ENCODE assay signal across 16 mouse cellular contexts in the genomic region with DNA sequence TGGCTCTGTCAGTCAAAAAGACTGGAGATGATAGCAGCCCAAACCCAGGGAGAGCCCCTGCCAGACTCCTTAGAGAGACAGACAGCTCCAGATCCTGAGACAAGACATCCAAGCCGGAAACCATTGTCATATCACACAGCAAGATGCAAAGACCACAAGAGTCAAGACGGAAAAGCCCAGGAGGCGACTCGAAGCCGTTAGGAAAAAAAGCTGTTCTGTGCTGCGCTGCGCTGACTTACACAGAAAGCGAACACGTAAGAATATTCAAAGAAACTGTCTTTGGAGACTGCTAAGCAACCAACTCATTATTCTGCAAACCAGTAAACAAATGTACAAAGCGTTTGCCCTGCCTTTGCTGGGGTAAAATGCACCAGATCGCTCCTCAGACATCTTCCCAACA.
"Had no signal": no experiment of that assay in that cellular context is flagged by ENCODE, and none has a peak within 500 bp of the region (broad histone marks: within the 10 kb centered on the region; RNA-seq: fewer than 3 reads in every experiment).

No protein-coding gene starts in this region.

- H3K4me2 ChIP-seq: liver, embryonic 13.5 days; neural tube, embryonic 12.5 days; neural tube, embryonic 15.5 days had no signal

- H3K9me3 ChIP-seq: liver, embryonic 13.5 days; neural tube, embryonic 12.5 days; neural tube, embryonic 15.5 days had no signal

- H3K9ac ChIP-seq: liver, embryonic 13.5 days; neural tube, embryonic 12.5 days; neural tube, embryonic 15.5 days had no signal

- H3K27me3 ChIP-seq: liver, embryonic 13.5 days; neural tube, embryonic 12.5 days; neural tube, embryonic 15.5 days had no signal

- H3K4me1 ChIP-seq: liver, embryonic 13.5 days; neural tube, embryonic 12.5 days; neural tube, embryonic 15.5 days had no signal

- H3K27ac ChIP-seq: kidney, postnatal 0 days; left cerebral cortex, adult 2 months; liver, embryonic 13.5 days; neural tube, embryonic 12.5 days; neural tube, embryonic 15.5 days had no signal

- H3K4me3 ChIP-seq: left cerebral cortex, adult 2 months; liver, embryonic 13.5 days; neural tube, embryonic 12.5 days; neural tube, embryonic 15.5 days had no signal

- ATAC-seq: intestine, postnatal 0 days had no signal

- DNase-seq: kidney, adult 2 months; kidney, postnatal 25 days; layer of hippocampus, postnatal 36 days; liver, embryonic 13.5 days; lung, adult 2 months; lung, postnatal 14 days; lung, postnatal 4 days; right cerebral cortex, adult 18-20 months; right cerebral cortex, postnatal 14 days; thymus, adult 18-20 months; thymus, postnatal 36 days had no signal

- H3K36me3 ChIP-seq: liver, embryonic 13.5 days had no signal
